Mouse (Mus musculus) frontal cortex, adult 2 months (tissue): ENCODE measurements at regions not wholly inside any gene's neighbourhood (a gene's known extent, or its start where the extent isn't known, plus 50 kb on each side); places are given as distances from the start of the nearest gene placed in this dataset.

Experiments used
- DNase-seq, 2 experiments: peaks; one replicate each; pipeline ENCODE4 v3.0.0; 2022; ENCODE audit warnings: low spot score in 1 of 2; ENCODE audit errors: extremely low spot score in 1 of 2

- DNase-seq, result no peak
Observed at GRCm38 (mm10) chr6:81323690-81324089, 599.8 kb upstream of the Gcfc2 start.

- no peak for DNase-seq
Observed at GRCm38 (mm10) chr6:81363969-81364529, 559.4 kb upstream of the Gcfc2 start.

DNA sequence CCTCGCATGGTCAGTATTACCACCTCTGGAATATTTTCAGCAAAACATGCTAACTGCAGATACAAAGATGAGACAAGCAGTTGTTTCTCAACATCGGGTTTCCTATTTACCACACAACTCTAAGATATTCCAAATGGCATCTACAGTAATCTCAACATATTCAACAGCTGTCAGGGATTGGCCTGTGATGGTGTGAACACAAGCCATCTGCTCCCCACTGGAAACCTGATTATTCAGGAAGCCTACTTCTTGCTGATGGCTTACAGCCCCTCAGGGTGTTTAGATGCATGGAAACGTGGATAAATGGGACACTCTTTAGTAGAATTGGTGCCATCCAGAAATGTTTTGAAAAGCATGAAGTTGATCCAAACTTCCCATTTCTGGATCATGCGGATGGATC lies 535.0 kb upstream of the Gcfc2 start:
- DNase-seq, result peak; percentile 1 to 23

DNA sequence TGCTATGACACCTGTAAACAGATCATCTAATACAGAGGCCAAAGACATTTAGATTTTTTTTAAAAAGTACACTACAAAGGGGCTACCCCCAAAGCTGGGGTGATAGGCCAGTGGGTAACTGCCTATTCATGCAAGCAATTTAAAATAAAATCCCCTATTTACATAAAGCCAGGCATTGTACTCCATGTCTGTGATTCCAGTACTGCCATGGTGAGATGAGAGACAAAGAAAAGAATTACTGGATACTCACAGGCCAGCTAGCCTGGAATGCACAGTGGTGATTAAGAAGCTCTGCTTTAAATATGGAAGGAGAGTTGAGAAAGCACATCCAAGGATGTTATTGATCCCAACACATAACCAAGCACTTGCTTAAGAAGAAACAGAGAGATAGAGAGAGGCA lies 520.3 kb upstream of the Gcfc2 start:
- no peak for DNase-seq

GRCm38 (mm10) chr6:81413611-81414010 lies 509.9 kb upstream of the Gcfc2 start:
- peak; percentile 54 to 65 for DNase-seq

- DNase-seq, result no peak
Observed at GRCm38 (mm10) chr6:81434745-81435144, 488.7 kb upstream of the Gcfc2 start.

DNA sequence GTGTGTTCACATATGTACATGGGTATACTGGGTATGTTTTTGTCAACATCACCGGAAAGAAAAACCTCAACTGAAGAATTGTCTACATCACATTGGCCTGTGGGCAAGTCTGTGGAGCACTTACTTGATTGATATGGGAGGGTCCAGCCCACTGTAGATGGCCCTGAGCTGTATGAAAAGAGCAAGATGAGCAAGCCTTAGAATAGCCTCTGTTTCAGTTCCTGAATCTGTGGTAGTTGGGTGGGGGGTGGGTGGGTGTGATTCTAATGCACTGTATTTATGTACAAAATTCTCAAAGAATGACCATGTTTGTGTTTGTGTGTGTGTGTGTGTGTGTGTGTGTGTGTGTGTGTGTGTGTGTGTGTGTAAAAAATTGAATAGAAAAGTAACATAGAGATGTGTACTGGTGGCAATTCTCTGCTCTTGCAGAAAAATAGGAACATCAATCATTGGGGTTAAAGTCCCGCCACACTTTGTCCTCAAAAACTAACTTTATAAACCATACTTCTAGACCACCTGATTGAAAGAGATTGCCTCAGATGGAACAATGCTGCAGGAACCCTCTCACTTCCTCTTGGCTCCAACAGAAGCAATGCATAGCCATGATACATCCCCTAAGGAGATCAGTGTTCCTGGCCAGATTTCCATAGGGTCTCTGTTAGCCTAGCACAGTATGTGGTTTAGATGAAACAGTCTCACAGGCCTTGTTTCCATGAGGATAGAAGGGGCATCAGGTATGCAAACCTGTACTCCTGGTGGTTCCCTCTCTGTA lies 484.3 kb upstream of the Gcfc2 start:
- DNase-seq, result no peak

DNA sequence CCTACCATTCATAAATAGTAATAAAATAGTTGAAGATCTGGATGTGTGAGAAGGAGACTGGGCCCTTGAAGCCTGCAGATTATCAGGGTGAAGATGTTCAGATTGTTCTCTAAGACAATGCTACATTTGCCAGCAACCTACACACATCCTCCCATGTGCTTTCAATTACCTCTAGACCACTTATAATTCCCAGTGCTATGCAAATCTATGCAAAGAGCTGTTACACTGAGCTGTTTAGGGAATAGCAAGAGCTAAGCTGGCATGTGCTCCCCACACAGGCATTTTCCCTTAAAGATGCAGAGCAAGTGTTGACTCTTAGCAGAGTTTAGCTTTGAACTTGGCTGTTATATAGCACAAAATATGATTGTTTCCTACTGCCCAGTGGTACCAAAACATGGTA lies 482.1 kb upstream of the Gcfc2 start:
- DNase-seq, result peak in 1 of 2 experiments; percentile 13

GRCm38 (mm10) chr6:81446019-81446800 lies 477.3 kb upstream of the Gcfc2 start:
- no peak for DNase-seq

GRCm38 (mm10) chr6:81447701-81448100 lies 475.8 kb upstream of the Gcfc2 start:
- no peak for DNase-seq

GRCm38 (mm10) chr6:81448366-81448765 lies 475.1 kb upstream of the Gcfc2 start:
- no peak for DNase-seq

GRCm38 (mm10) chr6:81461095-81461494 lies 462.4 kb upstream of the Gcfc2 start:
- no peak for DNase-seq

- DNase-seq, result no peak
Observed at GRCm38 (mm10) chr6:81464442-81464841, 459.0 kb upstream of the Gcfc2 start.

- DNase-seq, result no peak
Observed at GRCm38 (mm10) chr6:81466536-81466935, 456.9 kb upstream of the Gcfc2 start.

DNA sequence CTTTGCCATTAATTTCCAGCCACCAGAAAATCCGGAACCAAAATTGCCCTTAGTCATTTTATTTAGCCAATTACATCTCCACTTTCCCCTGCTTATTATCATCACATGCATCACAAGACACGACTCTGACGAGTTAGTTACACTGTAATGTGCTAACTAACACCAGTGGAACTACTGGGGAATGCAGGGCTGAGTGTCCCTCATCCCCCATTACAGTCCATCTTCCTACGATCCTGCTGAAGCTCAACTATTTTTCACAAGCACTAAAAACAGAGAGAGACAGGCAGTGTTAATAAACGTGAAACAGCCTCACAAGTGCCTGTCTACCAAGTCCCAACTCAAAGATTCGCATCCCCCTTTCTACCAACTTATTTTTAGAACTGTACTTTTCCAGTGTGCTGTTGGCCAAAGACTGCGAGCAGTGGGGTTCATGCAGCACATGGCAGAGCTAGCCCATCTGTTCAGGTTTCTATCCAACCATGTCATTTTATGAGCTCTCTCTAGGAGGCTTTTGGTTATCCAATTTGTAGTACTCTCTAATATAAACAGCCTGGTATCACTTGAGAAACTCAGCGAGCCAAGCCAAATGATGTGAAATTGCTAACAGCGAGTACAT lies 452.0 kb upstream of the Gcfc2 start:
- DNase-seq, result peak; percentile 13 to 14

- peak in 1 of 2 experiments; percentile 16 for DNase-seq
Observed at GRCm38 (mm10) chr6:81472506-81472905, 451.0 kb upstream of the Gcfc2 start.

GRCm38 (mm10) chr6:81474786-81475185 lies 448.7 kb upstream of the Gcfc2 start:
- no peak for DNase-seq

DNA sequence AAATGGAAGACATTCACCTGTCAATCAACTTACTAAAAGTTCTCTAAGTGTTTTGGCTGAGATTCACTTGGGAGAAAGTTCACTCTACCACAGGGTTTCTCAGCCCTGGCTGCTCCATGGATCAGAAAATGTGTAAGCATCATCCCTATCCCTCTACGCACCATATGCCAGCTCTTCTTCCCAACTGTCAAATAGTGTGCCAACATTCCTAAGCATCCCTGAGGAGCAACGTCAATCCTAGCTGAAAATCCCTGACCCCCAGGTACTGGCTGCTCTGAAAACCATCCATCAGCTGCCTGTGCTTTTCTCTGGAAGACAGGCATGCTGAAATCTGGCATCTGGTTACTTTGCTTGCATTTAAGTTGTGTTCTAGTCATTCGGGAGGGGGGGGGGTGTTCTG lies 436.5 kb upstream of the Gcfc2 start:
- DNase-seq, result peak in 1 of 2 experiments; percentile 9

- DNase-seq, result no peak
Observed at GRCm38 (mm10) chr6:81496239-81496638, 427.2 kb upstream of the Gcfc2 start.

DNA sequence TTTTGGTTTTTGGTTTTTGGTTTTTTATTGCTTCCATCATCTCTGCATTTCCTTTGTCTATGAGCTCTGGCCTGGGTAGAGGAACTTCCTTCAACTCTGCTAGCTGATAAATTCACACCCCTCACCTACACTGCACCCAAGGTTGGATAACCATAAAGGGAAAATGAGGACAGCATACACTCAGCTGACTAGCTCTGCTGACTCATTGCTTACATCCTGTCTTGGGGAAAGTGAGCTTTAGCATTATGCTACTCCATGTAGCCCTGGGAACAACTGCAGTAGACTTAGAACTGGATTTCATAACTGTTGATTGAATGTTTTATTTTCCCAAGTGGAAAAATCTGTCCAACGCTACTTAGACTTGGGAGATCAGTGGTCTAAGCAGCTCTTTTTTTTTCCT lies 406.3 kb upstream of the Gcfc2 start:
- DNase-seq, result peak in 1 of 2 experiments; percentile 39

- no peak for DNase-seq
Observed at GRCm38 (mm10) chr6:81562260-81562659, 361.2 kb upstream of the Gcfc2 start.
